Mouse (Mus musculus) liver, adult (tissue): ENCODE measurements at regions not wholly inside any gene's neighbourhood (a gene's known extent, or its start where the extent isn't known, plus 50 kb on each side); places are given as distances from the start of the nearest gene placed in this dataset.

ENCODE experiments used
- GATA4 ChIP-seq: IDR thresholded peaks from 2 replicates; pipeline ENCODE4 v1.6.1; 2014; ENCODE audit warnings: mild to moderate bottlenecking, low read length; ENCODE audit not compliant: insufficient replicate concordance

- no peak for TF ChIP-seq GATA4
Measured at GRCm38 (mm10) chr3:115538355-115538754, 176.5 kb downstream of the S1pr1 start.

DNA sequence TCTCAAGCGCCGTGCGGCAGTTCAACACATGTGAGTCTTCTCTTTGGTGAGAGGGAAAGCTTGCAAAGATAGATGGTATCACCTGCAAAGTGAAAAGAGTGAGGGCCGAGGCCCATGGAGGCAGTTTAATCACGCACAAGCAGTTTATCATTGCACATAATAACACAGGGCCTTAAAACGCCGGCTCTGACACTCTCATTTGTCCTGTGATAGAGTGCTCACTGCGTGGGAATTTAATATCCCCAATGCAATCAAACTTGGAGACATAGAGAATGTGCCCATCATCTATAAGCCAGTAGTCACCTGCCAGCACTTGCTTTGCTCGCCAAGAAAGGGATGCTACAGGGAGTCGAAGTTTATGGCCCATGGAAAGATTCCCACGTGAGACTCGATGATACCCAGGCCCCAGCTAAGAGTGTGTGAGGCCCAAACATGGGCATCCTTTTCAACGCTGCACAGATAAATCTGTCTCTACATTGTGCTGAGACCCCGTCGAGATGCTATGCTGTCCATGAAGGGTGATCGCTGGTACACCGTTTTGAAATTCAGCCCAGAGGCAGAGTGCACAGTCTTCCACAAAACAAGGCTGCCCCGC lies 182.6 kb downstream of the S1pr1 start:
- no peak for TF ChIP-seq GATA4

DNA sequence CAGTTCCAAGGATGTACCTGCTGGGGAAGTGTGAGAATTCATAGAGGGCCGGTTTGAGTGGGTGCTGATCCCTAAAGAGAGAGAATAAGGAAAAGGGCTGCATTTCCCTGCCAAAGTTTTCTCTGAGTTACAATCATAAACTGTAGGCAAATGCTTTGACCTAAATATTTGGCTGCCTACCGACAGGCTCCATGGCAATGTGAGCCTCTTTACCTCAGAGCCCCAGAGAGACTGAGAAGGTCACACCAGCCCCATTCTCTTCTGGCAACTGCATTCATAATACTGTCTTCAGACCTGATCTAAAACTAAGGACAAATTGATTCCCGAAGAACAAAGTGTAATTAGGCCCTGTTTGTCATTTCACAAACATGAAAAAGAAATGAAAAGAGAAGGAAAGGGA lies 184.4 kb downstream of the S1pr1 start:
- TF ChIP-seq GATA4: no peak

- no peak for TF ChIP-seq GATA4
Measured at GRCm38 (mm10) chr3:115529918-115530317, 185.0 kb downstream of the S1pr1 start.

DNA sequence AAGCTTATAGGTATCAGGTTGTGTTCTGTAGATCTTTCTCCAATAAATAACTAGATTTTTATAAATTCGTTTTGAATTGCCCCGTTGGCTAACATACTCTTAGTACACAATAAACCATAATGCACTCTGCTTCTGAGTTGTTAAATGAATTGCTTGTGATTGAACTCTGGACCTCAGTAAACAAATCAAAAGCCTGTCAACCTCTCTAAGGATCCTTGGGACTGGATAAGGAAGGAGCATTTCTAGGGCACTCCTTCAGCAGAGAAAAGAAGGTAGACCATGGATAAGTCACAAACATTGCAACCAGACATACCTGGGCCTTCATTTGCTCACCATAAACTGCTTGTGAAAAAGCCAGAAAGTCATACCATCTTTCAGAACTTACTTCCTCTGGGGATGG lies 191.4 kb downstream of the S1pr1 start:
- TF ChIP-seq GATA4: no peak

DNA sequence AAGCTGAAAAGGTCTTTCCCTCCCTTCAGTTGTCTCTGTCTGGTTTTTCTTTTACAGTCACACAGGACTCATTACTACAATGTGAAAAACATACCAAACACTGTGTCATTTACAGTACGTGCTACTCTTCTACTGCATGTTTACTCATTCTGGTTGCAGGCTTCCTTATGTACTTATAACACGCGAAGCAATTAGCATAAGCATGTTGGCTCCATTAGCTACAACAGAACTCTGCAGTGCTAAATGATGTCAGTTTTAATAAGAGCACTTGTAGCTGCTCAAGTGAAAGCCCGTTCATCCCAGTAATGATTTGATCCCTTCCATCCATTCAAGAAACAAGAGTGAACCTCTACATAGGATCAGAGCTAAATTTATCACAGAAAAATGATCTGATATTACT lies 199.2 kb downstream of the S1pr1 start:
- no peak for TF ChIP-seq GATA4

- TF ChIP-seq GATA4: no peak
Measured at GRCm38 (mm10) chr3:115509658-115510057, 205.2 kb downstream of the S1pr1 start.

DNA sequence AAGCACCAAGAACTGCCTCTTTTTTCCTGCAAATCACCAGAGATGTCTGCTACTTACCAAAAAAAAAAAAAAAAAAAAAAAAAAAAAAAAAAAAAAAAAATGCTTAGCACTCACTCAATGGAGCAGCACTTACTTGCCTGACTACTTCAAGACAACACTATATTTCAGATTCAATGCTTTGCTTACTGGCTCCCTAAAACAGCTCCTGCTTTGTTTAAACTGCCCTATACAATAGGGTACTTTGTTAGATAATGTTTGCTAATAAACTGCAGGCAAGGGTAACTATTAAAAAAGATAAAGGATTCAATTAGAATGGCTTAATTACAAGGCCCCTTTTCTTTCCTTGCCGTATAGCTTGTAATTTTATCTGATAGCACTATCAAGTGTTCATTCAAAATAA lies 217.5 kb downstream of the S1pr1 start:
- TF ChIP-seq GATA4: no peak

DNA sequence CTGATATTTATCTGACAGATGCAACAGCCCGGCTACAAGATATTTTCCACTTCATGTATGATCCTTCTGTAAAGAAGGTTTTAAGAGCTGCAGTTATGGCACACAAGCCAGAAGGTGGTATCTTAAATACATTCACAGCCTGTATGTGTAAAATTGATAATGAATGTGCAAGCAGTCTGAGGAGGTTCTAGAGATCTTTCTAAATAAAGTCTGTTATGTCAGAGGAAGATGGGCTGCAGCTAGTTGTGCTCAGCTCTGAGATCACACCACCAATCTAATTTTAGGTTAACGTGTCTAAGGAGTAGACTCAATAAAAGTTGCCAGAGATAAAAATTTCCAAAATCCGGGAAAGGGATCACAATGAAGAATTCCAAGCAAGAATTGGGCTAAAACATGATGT lies 218.8 kb downstream of the S1pr1 start:
- no peak for TF ChIP-seq GATA4

DNA sequence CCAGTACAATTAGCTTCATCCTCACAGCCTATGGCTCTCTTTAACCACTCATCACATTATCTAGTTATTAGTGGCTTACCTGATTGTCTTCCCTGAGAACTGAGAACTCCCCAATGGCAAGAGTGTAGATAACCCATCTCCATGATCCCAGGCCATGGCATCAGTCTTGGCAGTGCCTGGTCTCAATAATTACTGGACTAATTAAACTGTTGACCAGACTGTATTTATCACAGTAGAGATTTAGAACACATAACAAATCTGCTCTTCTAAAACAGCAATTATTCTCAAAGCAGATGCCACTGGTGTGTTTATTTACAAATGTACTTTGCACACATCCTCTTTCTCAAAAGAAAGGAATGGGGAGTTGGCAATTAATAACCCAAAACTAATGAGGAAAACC lies 219.2 kb downstream of the S1pr1 start:
- TF ChIP-seq GATA4: no peak

DNA sequence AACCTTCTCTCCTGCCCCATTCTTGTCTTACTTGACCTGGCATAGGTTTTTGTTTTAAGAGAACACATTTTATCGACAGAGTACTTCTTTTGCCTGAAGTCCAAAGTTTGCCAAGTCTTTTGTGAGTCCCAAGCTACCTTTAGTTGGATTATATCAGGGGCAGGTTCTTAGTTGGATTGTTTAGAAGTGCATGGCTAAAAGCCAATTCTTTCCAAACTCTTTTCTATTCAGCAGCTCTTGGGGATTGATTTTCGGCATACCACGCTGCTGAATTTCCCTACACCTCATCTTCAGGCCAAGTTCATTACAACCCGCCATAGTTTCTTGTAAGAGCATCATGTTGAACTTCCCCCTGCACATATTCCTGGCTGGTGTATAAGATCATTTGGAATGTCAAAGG lies 245.9 kb downstream of the S1pr1 start:
- no peak for TF ChIP-seq GATA4

DNA sequence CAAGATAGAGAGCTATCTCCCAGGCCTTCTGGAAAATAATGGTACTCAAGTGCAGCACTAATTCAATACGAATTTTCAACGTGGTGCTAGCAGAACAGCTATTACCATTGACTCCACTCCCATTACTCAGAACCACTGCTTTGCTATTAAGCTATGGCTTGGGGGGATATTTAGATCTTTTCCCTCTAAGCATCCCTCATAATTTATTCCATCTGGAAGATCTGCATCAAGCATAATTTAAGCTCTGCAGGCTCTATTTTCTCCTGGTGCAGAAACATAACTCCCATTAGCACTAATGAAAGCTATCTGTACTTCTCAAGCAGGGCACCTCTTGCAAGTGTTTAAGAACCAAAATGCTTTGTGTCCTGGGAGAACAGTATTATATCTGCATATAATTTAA lies 247.0 kb downstream of the S1pr1 start:
- TF ChIP-seq GATA4: no peak

DNA sequence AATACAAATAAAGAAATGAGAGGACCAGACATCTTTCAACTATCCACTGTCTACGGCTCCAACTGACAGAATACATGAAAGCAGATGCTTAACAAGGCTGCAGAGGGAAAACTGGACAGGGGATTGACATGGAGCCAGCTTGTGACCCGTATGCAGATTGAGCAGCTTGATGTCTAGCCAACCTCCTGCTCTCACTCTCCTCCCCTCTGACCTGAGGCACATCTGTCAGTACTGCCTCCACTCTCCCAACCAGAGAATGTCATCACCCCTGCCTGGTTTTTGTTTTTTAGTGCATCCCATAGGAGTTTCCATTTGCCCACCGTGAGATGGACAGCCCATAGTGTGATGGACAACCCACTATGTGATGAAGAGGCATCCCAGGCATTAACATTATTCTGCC lies 252.2 kb downstream of the S1pr1 start:
- TF ChIP-seq GATA4: no peak
